Mouse (Mus musculus) kidney, postnatal 0 days (tissue): Measurements from ENCODE around the gene Slc35e3. TPM values are rescaled to one million over a fixed set of nuclear protein-coding genes. Genes with fewer than 3 reads are reported as not detected.

Source experiments
- ATAC-seq: fragments of 200-750 bp; cut with Nextera tagmentation; replicated peaks from 2 replicates; pipeline ENCODE4 v1.8.0; 2017; ENCODE audit warnings: low read depth, moderate number of reproducible peaks, moderate TSS enrichment, moderate library complexity; ENCODE audit not compliant: low FRiP score
- DNase-seq: peaks from one replicate; pipeline ENCODE4 v3.0.0-alpha.2; 2016; ENCODE audit warnings: low spot score
- H3K27ac ChIP-seq: fragments of 300-500 bp; sonication (generic); 2 replicates; pipeline ENCODE4 v1.5.1; 2014; ENCODE audit warnings: mild to moderate bottlenecking
- H3K27me3 ChIP-seq: fragments of 300-500 bp; sonication (generic); 2 replicates; pipeline ENCODE4 v1.6.1; 2014; ENCODE audit warnings: low read length, mixed read lengths; ENCODE audit not compliant: insufficient read depth
- H3K36me3 ChIP-seq: fragments of 300-500 bp; sonication (generic); 2 replicates; pipeline ENCODE4 v1.6.1; 2014; ENCODE audit warnings: low read length, mixed read lengths; ENCODE audit not compliant: insufficient read depth
- H3K4me1 ChIP-seq: fragments of 300-500 bp; sonication (generic); replicated peaks from 2 replicates; pipeline ENCODE4 v1.6.1; 2014; ENCODE audit warnings: antibody characterized with exemption, low read length, mixed read lengths; ENCODE audit not compliant: insufficient read depth
- H3K4me2 ChIP-seq: fragments of 300-500 bp; sonication (generic); 2 replicates; pipeline ENCODE4 v1.6.1; 2014; ENCODE audit warnings: mild to moderate bottlenecking, low read length, moderate library complexity, mixed read lengths
- H3K4me3 ChIP-seq: fragments of 300-500 bp; sonication (generic); replicated peaks from 2 replicates; pipeline ENCODE4 v1.5.1; 2014; ENCODE audit warnings: low read depth, low read length
- H3K9ac ChIP-seq: fragments of 300-500 bp; sonication (generic); 2 replicates; pipeline ENCODE4 v1.6.1; 2014; ENCODE audit warnings: low read depth, low read length
- H3K9me3 ChIP-seq: fragments of 300-500 bp; sonication (generic); replicated peaks from 2 replicates; pipeline ENCODE4 v1.6.1; 2016; ENCODE audit warnings: low read length, inconsistent platforms, mixed read lengths
- CTCF ChIP-seq: IDR thresholded peaks from 2 replicates; pipeline ENCODE4 v1.5.1; 2016; ENCODE audit warnings: antibody characterized with exemption, low read depth, mild to moderate bottlenecking, moderate library complexity
- WGBS: fragments of 180-500 bp; shearing (Covaris S2); extraction: QIAGEN DNeasy Blood & Tissue Kit; methylation state at CpG from one replicate; pipeline ENCODE4 v1.1.7; 2014; 5-methylcytosine and 5-hydroxymethylcytosine counted together
- polyA plus RNA-seq: library from polyadenylated mRNA; unstranded; fragments of >200 nt; fragmentation: Nextera tagmentation; extraction: Ambion mirVana; gene quantifications from 2 replicates; pipeline ENCODE4 v1.2.1, GENCODE M21; 2015

Slc35e3 gene
- polyA plus RNA-seq, 1 experiment from 2014 or later: 13.1 TPM

- Histone ChIP-seq H3K9ac (no peak overlapping the region), H3K9me3 (no peaks in the 10 kb centered on the region), H3K27me3 (no peaks in the 10 kb centered on the region), H3K4me3 (no peak overlapping the region), H3K27ac (no peak overlapping the region), H3K36me3 (peaks cover 51% of the 10 kb centered on the region), H3K4me2 (no peak overlapping the region), H3K4me1 (no peaks in the 10 kb centered on the region)
- DNase-seq: no peak
- WGBS: 86% methylated on average over 11 of the region's 11 CpGs
- no peak for ATAC-seq
- no peak for TF ChIP-seq CTCF
These were observed 9.8 kb upstream of the Slc35e3 start for GRCm38 (mm10) chr10:117755799-117756467.

GRCm38 (mm10) chr10:117755086-117755798, 9.1 kb upstream of the Slc35e3 start:
- Histone ChIP-seq H3K9me3 (no peaks in the 10 kb centered on the region), H3K9ac (no peak overlapping the region), H3K4me2 (no peak overlapping the region), H3K27me3 (no peaks in the 10 kb centered on the region), H3K4me3 (no peak overlapping the region), H3K4me1 (no peaks in the 10 kb centered on the region), H3K27ac (no peak overlapping the region), H3K36me3 (peaks cover 49% of the 10 kb centered on the region)
- WGBS: 87% methylated on average over 13 of the region's 13 CpGs
- TF ChIP-seq CTCF: no peak
- ATAC-seq: no peak
- DNase-seq: no peak

DNA sequence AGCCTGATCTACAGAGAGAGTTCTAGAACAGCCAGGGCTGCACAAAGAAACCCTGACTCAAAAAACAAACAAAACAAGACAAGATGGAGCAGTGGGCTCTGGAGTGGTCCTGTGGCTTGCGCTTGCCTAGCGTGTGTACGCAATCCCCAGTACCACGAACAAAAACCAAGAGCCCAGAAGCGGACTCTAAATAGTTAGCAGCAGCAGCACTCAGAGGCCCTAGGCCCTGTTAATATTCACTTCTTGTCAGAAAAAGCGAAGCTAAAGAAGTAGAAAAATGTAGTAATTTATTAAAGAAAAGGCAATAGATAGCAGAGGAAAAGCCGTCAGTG, 8.4 kb upstream of the Slc35e3 start:
- ATAC-seq (no peak), DNase-seq (no peak)
- no peak overlapping the region for H3K4me3 ChIP-seq
- no peaks in the 10 kb centered on the region for H3K9me3 ChIP-seq
- peaks cover 49% of the 10 kb centered on the region for H3K36me3 ChIP-seq
- WGBS: 96% methylated on average over 7 of the region's 7 CpGs
- no peak overlapping the region for H3K27ac ChIP-seq
- no peaks in the 10 kb centered on the region for H3K27me3 ChIP-seq
- no peak for TF ChIP-seq CTCF
- H3K4me2 ChIP-seq: no peak overlapping the region
- no peak overlapping the region for H3K9ac ChIP-seq
- no peaks in the 10 kb centered on the region for H3K4me1 ChIP-seq

DNA sequence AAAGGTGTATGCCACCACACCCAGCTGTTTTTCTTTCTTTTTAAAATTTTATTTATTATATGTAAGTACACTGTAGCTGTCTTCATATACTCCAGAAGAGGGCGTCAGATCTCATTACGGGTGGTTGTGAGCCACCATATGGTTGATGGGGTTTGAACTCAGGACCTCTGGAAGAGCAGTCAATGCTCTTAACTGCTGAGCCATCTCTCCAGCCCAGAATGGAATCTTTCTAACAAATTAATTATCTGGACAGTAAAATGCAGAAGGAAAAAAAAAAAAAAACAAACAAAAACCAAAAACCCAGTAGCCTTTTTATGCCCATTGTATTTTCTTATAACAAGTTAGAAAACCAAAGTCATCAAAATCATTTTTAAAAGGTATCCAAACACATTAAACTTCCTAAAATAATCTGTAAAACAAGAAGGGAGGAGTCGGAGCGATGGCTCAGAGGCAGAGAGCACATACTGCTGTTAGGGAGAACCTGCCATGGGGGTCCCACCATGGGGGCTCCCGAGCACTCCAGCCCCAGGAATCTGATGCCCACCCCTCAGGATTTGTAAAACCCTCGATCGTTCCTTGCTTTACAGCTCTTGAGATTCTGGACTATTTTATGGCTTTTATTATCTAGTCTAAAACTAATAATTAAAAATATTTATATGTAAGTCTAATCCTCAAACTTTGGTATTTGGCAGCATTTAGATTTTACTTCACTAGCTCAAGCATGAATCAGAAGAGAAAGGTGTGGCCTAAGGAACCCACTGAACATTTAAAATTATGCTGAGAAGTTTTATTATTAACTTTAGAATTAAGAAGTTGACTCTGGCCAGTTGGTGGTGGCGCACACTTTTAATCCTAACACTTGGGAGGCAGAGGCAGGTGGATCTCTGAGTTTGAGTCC, 7.8 kb upstream of the Slc35e3 start:
- no peak overlapping the region for H3K27ac ChIP-seq
- H3K27me3 ChIP-seq: no peaks in the 10 kb centered on the region
- no peak overlapping the region for H3K9ac ChIP-seq
- no peaks in the 10 kb centered on the region for H3K9me3 ChIP-seq
- no peaks in the 10 kb centered on the region for H3K4me1 ChIP-seq
- no peak overlapping the region for H3K4me2 ChIP-seq
- TF ChIP-seq CTCF: no peak
- H3K4me3 ChIP-seq: no peak overlapping the region
- peaks cover 43% of the 10 kb centered on the region for H3K36me3 ChIP-seq
- no peak for DNase-seq
- ATAC-seq: no peak
- WGBS: 92% methylated on average over 8 of the region's 8 CpGs

- 94% methylated on average over 5 of the region's 5 CpGs for WGBS
- DNase-seq (no peak), ATAC-seq (no peak)
- Histone ChIP-seq H3K27me3 (no peaks in the 10 kb centered on the region), H3K9me3 (no peaks in the 10 kb centered on the region), H3K4me3 (no peak overlapping the region), H3K36me3 (peaks cover 34% of the 10 kb centered on the region), H3K4me2 (no peak overlapping the region), H3K4me1 (no peaks in the 10 kb centered on the region), H3K27ac (no peak overlapping the region), H3K9ac (no peak overlapping the region)
- TF ChIP-seq CTCF: no peak
These were observed 6.9 kb upstream of the Slc35e3 start for GRCm38 (mm10) chr10:117752851-117753647.
